Mouse (Mus musculus): ENCODE data around the gene Tanc1. TPM values are rescaled to one million over a fixed set of nuclear protein-coding genes. Genes with fewer than 3 reads are reported as not detected.

The Tanc1 gene
- total RNA-seq, 2 experiments from 2014 or later, result 12.5 to 13.1 TPM

GRCm38 (mm10) chr2:59673351-59673750 is 61.5 kb downstream of the Tanc1 start:
- DNase-seq (ENCODE audit: extremely low spot score in 1 of 2, low spot score in 2 of 2), result no peak
- intact Hi-C loops (cut with DNase I), result no loop called here

GRCm38 (mm10) chr2:59673877-59674276 is 62.0 kb downstream of the Tanc1 start:
- DNase-seq (ENCODE audit: extremely low spot score in 1 of 2, low spot score in 2 of 2), result no peak
- intact Hi-C loops (cut with DNase I), result no loop called here

- intact Hi-C loops (cut with DNase I), result no loop called here
- no peak for DNase-seq (ENCODE audit: extremely low spot score in 1 of 2, low spot score in 2 of 2)
These were observed 63.6 kb downstream of the Tanc1 start for GRCm38 (mm10) chr2:59675270-59675995.

GRCm38 (mm10) chr2:59676041-59676440 is 64.2 kb downstream of the Tanc1 start:
- intact Hi-C loops (cut with DNase I), result no loop called here
- DNase-seq (ENCODE audit: extremely low spot score in 1 of 2, low spot score in 2 of 2), result no peak

GRCm38 (mm10) chr2:59676442-59676841 is 64.6 kb downstream of the Tanc1 start:
- intact Hi-C loops (cut with DNase I), result no loop called here
- DNase-seq (ENCODE audit: extremely low spot score in 1 of 2, low spot score in 2 of 2), result no peak

- no peak for DNase-seq (ENCODE audit: extremely low spot score in 1 of 2, low spot score in 2 of 2)
- intact Hi-C loops (cut with DNase I), result no loop called here
These were observed 67.7 kb downstream of the Tanc1 start for GRCm38 (mm10) chr2:59679424-59680020.

GRCm38 (mm10) chr2:59680736-59681135 is 68.9 kb downstream of the Tanc1 start:
- no peak for DNase-seq (ENCODE audit: extremely low spot score in 1 of 2, low spot score in 2 of 2)
- intact Hi-C loops (cut with DNase I), result no loop called here

GRCm38 (mm10) chr2:59681181-59681580 is 69.3 kb downstream of the Tanc1 start:
- DNase-seq (ENCODE audit: extremely low spot score in 1 of 2, low spot score in 2 of 2), result no peak
- intact Hi-C loops (cut with DNase I), result no loop called here

- no peak for DNase-seq (ENCODE audit: extremely low spot score in 1 of 2, low spot score in 2 of 2)
- intact Hi-C loops (cut with DNase I), result no loop called here
These were observed 73.2 kb downstream of the Tanc1 start for GRCm38 (mm10) chr2:59684864-59685605.

- intact Hi-C loops (cut with DNase I), result no loop called here
- no peak for DNase-seq (ENCODE audit: extremely low spot score in 1 of 2, low spot score in 2 of 2)
These were observed 73.7 kb downstream of the Tanc1 start for GRCm38 (mm10) chr2:59685606-59685950.

GRCm38 (mm10) chr2:59688261-59689104 is 76.6 kb downstream of the Tanc1 start:
- DNase-seq (ENCODE audit: extremely low spot score in 1 of 2, low spot score in 2 of 2), result no peak

GRCm38 (mm10) chr2:59691112-59691511 is 79.3 kb downstream of the Tanc1 start:
- intact Hi-C loops (cut with DNase I), result no loop called here
- DNase-seq (ENCODE audit: extremely low spot score in 1 of 2, low spot score in 2 of 2), result no peak

More at GRCm38 (mm10) chr2:59688261-59689104, 76.6 kb downstream of the Tanc1 start:
- intact Hi-C loops (cut with DNase I), result no loop called here

GRCm38 (mm10) chr2:59693473-59693872 is 81.6 kb downstream of the Tanc1 start:
- intact Hi-C loops (cut with DNase I), result no loop called here
- no peak for DNase-seq (ENCODE audit: extremely low spot score in 1 of 2, low spot score in 2 of 2)

- intact Hi-C loops (cut with DNase I), result no loop called here
- no peak for DNase-seq (ENCODE audit: extremely low spot score in 1 of 2, low spot score in 2 of 2)
These were observed 85.3 kb downstream of the Tanc1 start for GRCm38 (mm10) chr2:59697123-59697522.

GRCm38 (mm10) chr2:59697722-59698634 is 86.1 kb downstream of the Tanc1 start:
- intact Hi-C loops (cut with DNase I), result no loop called here
- peak in 1 of 2 experiments; percentile 46 for DNase-seq (ENCODE audit: extremely low spot score in 1 of 2, low spot score in 2 of 2)

- DNase-seq (ENCODE audit: extremely low spot score in 1 of 2, low spot score in 2 of 2), result no peak
- intact Hi-C loops (cut with DNase I), result no loop called here
These were observed 86.9 kb downstream of the Tanc1 start for GRCm38 (mm10) chr2:59698635-59699300.

- intact Hi-C loops (cut with DNase I), result no loop called here
- no peak for DNase-seq (ENCODE audit: extremely low spot score in 1 of 2, low spot score in 2 of 2)
These were observed 88.1 kb downstream of the Tanc1 start for GRCm38 (mm10) chr2:59699893-59700292.

GRCm38 (mm10) chr2:59705221-59705620 is 93.4 kb downstream of the Tanc1 start:
- intact Hi-C loops (cut with DNase I), result no loop called here

More at GRCm38 (mm10) chr2:59705221-59705620, 93.4 kb downstream of the Tanc1 start:
- DNase-seq (ENCODE audit: extremely low spot score in 1 of 2, low spot score in 2 of 2), result no peak

Data from left cerebral cortex, postnatal 10 days (tissue).